Mouse (Mus musculus): ENCODE measurements around the gene Trnau1ap. TPM values are rescaled to one million over a fixed set of nuclear protein-coding genes. Genes with fewer than 3 reads are reported as not detected.

The Trnau1ap gene
- polyA plus RNA-seq (2021; fragmentation: Nextera tagmentation) = 52.5 and 52.7 TPM in 2 replicates
- long read RNA-seq, experiment 1, transcript Trnau1ap-201 (9 exons, 1,130 nt) = major isoform, 48 of 57 reads
- long read RNA-seq, experiment 1, partial matches to known transcripts = 2 of 57 reads
- long read RNA-seq, experiment 1, other reads (novel, unspliced or antisense) = 5 of 57 reads
- long read RNA-seq, experiment 2, transcript Trnau1ap-210 (8 exons, 1,791 nt) = minor isoform, 6 of 59 reads
- long read RNA-seq, experiment 2, transcript Trnau1ap-201 (9 exons, 1,130 nt) = major isoform, 36 of 59 reads
- long read RNA-seq, experiment 2, partial matches to known transcripts = 2 of 59 reads
- long read RNA-seq, experiment 2, other reads (novel, unspliced or antisense) = 10 of 59 reads

DNA sequence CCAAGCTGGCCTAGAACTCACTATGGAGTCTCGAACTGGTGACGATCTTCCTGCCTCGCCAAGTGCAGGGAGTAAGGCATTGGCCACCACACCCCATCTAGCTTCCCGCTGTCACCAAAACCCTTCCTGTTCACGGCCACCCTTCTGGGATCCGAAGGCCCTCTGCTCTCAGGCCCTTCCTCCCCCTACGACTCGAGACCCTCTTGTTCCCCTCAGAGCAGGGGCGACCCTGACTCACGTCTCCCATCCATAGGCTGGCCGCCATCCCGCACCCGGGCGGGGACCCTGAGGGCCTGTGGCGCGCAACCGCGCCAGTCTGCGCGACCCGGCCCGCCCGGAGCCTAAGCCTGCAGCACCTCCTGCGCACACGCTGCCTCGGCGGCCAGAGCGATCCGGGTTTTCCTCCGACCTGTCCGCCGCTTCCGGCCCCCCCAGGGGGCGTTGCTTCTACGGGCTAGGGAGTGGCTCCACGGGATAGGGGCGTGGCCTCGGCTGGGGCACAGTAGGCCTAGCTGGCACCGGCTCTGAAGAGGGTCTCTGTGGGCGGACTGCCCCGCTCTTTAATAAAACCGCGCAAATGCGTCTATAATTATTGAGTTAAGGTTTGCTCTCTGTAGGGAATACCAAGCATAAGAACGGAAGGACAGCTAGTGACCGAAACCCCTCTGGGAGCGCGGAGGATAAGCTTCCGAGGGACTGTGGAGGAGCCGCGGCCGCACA lies at the start of gene Trnau1ap:
Gene Trnau1ap (minus strand): TSS at position 424 of the 720 bp plus-strand sequence.

GRCm38 (mm10) chr4:132353481-132353885 lies 24.1 kb upstream of the Trnau1ap start, which contains the start of gene Rcc1:
Gene Rcc1, minus strand, starts transcription at chr4:132353605.

GRCm38 (mm10) chr4:132302939-132303479 lies 26.3 kb downstream of the Trnau1ap start, which contains the start of gene Rab42:
Gene Rab42, minus strand, starts transcription at chr4:132303385.

GRCm38 (mm10) chr4:132274156-132274862 lies 55.0 kb downstream of the Trnau1ap start, which contains the start of gene Taf12:
Gene Taf12, plus strand, starts transcription at chr4:132274375.

Other genes with a start within 250 kb of the Trnau1ap start
- gene Oprd1, start 185.1 kb downstream of the Trnau1ap start, polyA plus RNA-seq (2021; fragmentation: Nextera tagmentation) = 0.59 and 0.63 TPM in 2 replicates
- 51.0 and 52.0 TPM in 2 replicates for gene Ythdf2, start 117.2 kb downstream of the Trnau1ap start, polyA plus RNA-seq (2021; fragmentation: Nextera tagmentation)
- 11.1 and 14.6 TPM in 2 replicates for gene Gmeb1, start 67.9 kb downstream of the Trnau1ap start, polyA plus RNA-seq (2021; fragmentation: Nextera tagmentation)
- gene Taf12, start 55.2 kb downstream of the Trnau1ap start, polyA plus RNA-seq (2021; fragmentation: Nextera tagmentation) = 21.8 and 30.4 TPM in 2 replicates
- gene Rab42, start 26.2 kb downstream of the Trnau1ap start, polyA plus RNA-seq (2021; fragmentation: Nextera tagmentation) = 6.3 and 7.0 TPM in 2 replicates
- 5.5 TPM in 2 replicates for gene Rcc1, start 24.1 kb upstream of the Trnau1ap start, polyA plus RNA-seq (2021; fragmentation: Nextera tagmentation)
- gene Phactr4, start 93.0 kb upstream of the Trnau1ap start, polyA plus RNA-seq (2021; fragmentation: Nextera tagmentation) = 1.4 and 1.6 TPM in 2 replicates
- 4.4 and 5.3 TPM in 2 replicates for gene Med18, start 134.4 kb upstream of the Trnau1ap start, polyA plus RNA-seq (2021; fragmentation: Nextera tagmentation)
- gene Sesn2, start 181.0 kb upstream of the Trnau1ap start, polyA plus RNA-seq (2021; fragmentation: Nextera tagmentation) = 8.4 and 8.5 TPM in 2 replicates
- gene Atpif1, start 204.1 kb upstream of the Trnau1ap start, polyA plus RNA-seq (2021; fragmentation: Nextera tagmentation) = 1,444 and 1,702 TPM in 2 replicates
- 87.8 and 95.3 TPM in 2 replicates for gene Dnajc8, start 206.0 kb upstream of the Trnau1ap start, polyA plus RNA-seq (2021; fragmentation: Nextera tagmentation)
- gene Ptafr, start 234.5 kb upstream of the Trnau1ap start, polyA plus RNA-seq (2021; fragmentation: Nextera tagmentation) = 2.1 and 4.0 TPM in 2 replicates

Measured in layer of hippocampus, adult 6 months (tissue).